Mouse (Mus musculus): Measurements from ENCODE around the gene Prkch.

- TF ChIP-seq USF1 (IDR thresholded peaks at IDR 0.05; ENCODE audit: low read depth) (no peak), CTCF (IDR thresholded peaks at IDR 0.05; ENCODE audit: control insufficient read depth, insufficient read depth, insufficient read length) (no peak), MAX (IDR thresholded peaks at IDR 0.05) (no peak), CEBPB (IDR thresholded peaks at IDR 0.05; ENCODE audit: low read depth) (no peak)
These were observed 25.3 kb downstream of the Prkch start for GRCm38 (mm10) chr12:73609676-73610545.
